In genomic region chr5:114369921-114370320, GRCm38 (mm10) we compare ENCODE assay signal across 8 mouse cellular contexts. TPM values are rescaled to one million over a fixed set of nuclear protein-coding genes. Genes with fewer than 3 reads are reported as not detected.
DNase-seq lines count a peak whose midpoint lies in the region; ATAC-seq and TF ChIP-seq lines count a peak whose summit lies in the region.

No protein-coding gene starts in this region.

- 88% methylated on average over 9 of the region's 9 CpGs for WGBS in forebrain, embryonic 10.5 days
- 88% methylated on average over 9 of the region's 9 CpGs for WGBS in forebrain, embryonic 15.5 days
- 80% methylated on average over 9 of the region's 9 CpGs for WGBS in hindbrain, embryonic 11.5 days
- 89% methylated on average over 9 of the region's 9 CpGs for WGBS in liver, postnatal 0 days (ENCODE audit: insufficient replicate concordance)

- TF ChIP-seq EP300 in liver, postnatal 0 days (IDR thresholded peaks at IDR 0.05; ENCODE audit: low read depth) = no peak

- no peaks in the 10 kb centered on the region for H3K27me3 ChIP-seq in forebrain, embryonic 10.5 days (ENCODE audit: poor library complexity, severe bottlenecking)
- no peaks in the 10 kb centered on the region for H3K27me3 ChIP-seq in forebrain, embryonic 15.5 days
- H3K27me3 ChIP-seq in hindbrain, embryonic 11.5 days (ENCODE audit: control insufficient read depth, insufficient read depth, low read length) = no peaks in the 10 kb centered on the region
- no peaks in the 10 kb centered on the region for H3K27me3 ChIP-seq in liver, postnatal 0 days (ENCODE audit: insufficient read depth, low read length)

- no peak for TF ChIP-seq CTCF in layer of hippocampus, adult 2 months (conservative IDR thresholded peaks at IDR 0.05)
- TF ChIP-seq CTCF in liver, postnatal 0 days (IDR thresholded peaks at IDR 0.05; ENCODE audit: low read depth) = no peak

- DNase-seq in forebrain, embryonic 10.5 days (ENCODE audit: extremely low spot score, low spot score) = no peak
- no peak for DNase-seq in layer of hippocampus, adult 2 months (ENCODE audit: low spot score in 2 of 2)
- DNase-seq in layer of hippocampus, adult 8-10 months (ENCODE audit: low spot score in 2 of 2) = no peak
- DNase-seq in hindbrain, embryonic 11.5 days (ENCODE audit: low spot score) = no peak
- no peak for DNase-seq in liver, postnatal 0 days
- no peak for DNase-seq in left cerebral cortex, postnatal 14 days (ENCODE audit: low spot score in 2 of 2)
- no peak for DNase-seq in right cerebral cortex, postnatal 4 days

- H3K4me3 ChIP-seq in forebrain, embryonic 10.5 days = no peak overlapping the region
- H3K4me3 ChIP-seq in forebrain, embryonic 15.5 days = no peak overlapping the region
- no peak overlapping the region for H3K4me3 ChIP-seq in layer of hippocampus, adult 2 months
- no peak overlapping the region for H3K4me3 ChIP-seq in hindbrain, embryonic 11.5 days (ENCODE audit: low read depth, low read length)
- no peak overlapping the region for H3K4me3 ChIP-seq in liver, postnatal 0 days (ENCODE audit: low read depth, low read length)

- intact Hi-C loops in left cerebral cortex, postnatal 14 days (cut with DNase I) = no loop called here

- no peak overlapping the region for H3K4me2 ChIP-seq in forebrain, embryonic 15.5 days (replicated peaks)
- H3K4me2 ChIP-seq in hindbrain, embryonic 11.5 days (replicated peaks; ENCODE audit: low read depth, low read length) = no peak overlapping the region
- H3K4me2 ChIP-seq in liver, postnatal 0 days (ENCODE audit: low read depth, low read length) = no peak overlapping the region

- ATAC-seq in forebrain, embryonic 15.5 days (replicated peaks) = no peak
- ATAC-seq in hindbrain, embryonic 11.5 days (ENCODE audit: low FRiP score) = no peak
- no peak for ATAC-seq in liver, postnatal 0 days

- no peak overlapping the region for H3K9ac ChIP-seq in forebrain, embryonic 15.5 days (replicated peaks)
- no peak overlapping the region for H3K9ac ChIP-seq in hindbrain, embryonic 11.5 days (ENCODE audit: low read depth, low read length)
- H3K9ac ChIP-seq in liver, postnatal 0 days (replicated peaks) = no peak overlapping the region; the same call in 1 of the 2 replicates

- H3K36me3 ChIP-seq in forebrain, embryonic 10.5 days (replicated peaks) = peaks cover 100% of the 10 kb centered on the region
- H3K36me3 ChIP-seq in forebrain, embryonic 15.5 days = peaks cover 83% of the 10 kb centered on the region
- H3K36me3 ChIP-seq in hindbrain, embryonic 11.5 days (ENCODE audit: control insufficient read depth, insufficient read depth, low read length) = peaks cover 18% of the 10 kb centered on the region
- peaks cover 63% of the 10 kb centered on the region for H3K36me3 ChIP-seq in liver, postnatal 0 days (replicated peaks; ENCODE audit: insufficient read depth, low read length)

- H3K4me1 ChIP-seq in forebrain, embryonic 10.5 days = peaks cover 51% of the 10 kb centered on the region
- H3K4me1 ChIP-seq in forebrain, embryonic 15.5 days = 0 out of 2 replicates have a peak, but pooled peaks cover 10% of the 10 kb centered on the region
- no peaks in the 10 kb centered on the region for H3K4me1 ChIP-seq in hindbrain, embryonic 11.5 days (replicated peaks; ENCODE audit: control insufficient read depth, insufficient read depth, low read length)
- H3K4me1 ChIP-seq in liver, postnatal 0 days (ENCODE audit: insufficient read depth) = peaks cover 37% of the 10 kb centered on the region

- H3K27ac ChIP-seq in forebrain, embryonic 10.5 days = peak overlapping the region; percentile 45
- no peak overlapping the region; the same call in 1 of the 2 replicates for H3K27ac ChIP-seq in forebrain, embryonic 15.5 days (replicated peaks)
- peak overlapping the region; percentile 70 for H3K27ac ChIP-seq in layer of hippocampus, adult 2 months
- H3K27ac ChIP-seq in hindbrain, embryonic 11.5 days (ENCODE audit: low read depth, low read length) = peak overlapping the region; percentile 36
- H3K27ac ChIP-seq in liver, postnatal 0 days (ENCODE audit: low read depth) = peak overlapping the region; percentile 60; the same call in 1 of the 2 replicates

- no peaks in the 10 kb centered on the region for H3K9me3 ChIP-seq in forebrain, embryonic 10.5 days
- H3K9me3 ChIP-seq in forebrain, embryonic 15.5 days = no peaks in the 10 kb centered on the region
- H3K9me3 ChIP-seq in hindbrain, embryonic 11.5 days (ENCODE audit: control insufficient read depth, low read length) = no peaks in the 10 kb centered on the region
- no peaks in the 10 kb centered on the region for H3K9me3 ChIP-seq in liver, postnatal 0 days (ENCODE audit: low read length)

RNA-seq across cellular contexts. Expression of gene Kctd10, which starts 10.4 kb away (rescaled TPM):
- polyA plus RNA-seq in forebrain, embryonic 10.5 days (2016; fragmentation: Nextera tagmentation; extraction: Ambion mirVana) = 87.2 and 90.2 TPM in 2 replicates
- polyA plus RNA-seq in forebrain, embryonic 15.5 days (2015; fragmentation: Nextera tagmentation; extraction: Ambion mirVana) = 85.7 and 89.3 TPM in 2 replicates
- 10 to 100 TPM; 51.5 to 51.7 TPM for total RNA-seq in layer of hippocampus, adult 2 months (2021)
- total RNA-seq in layer of hippocampus, adult 8-10 months (2022) = 10 to 100 TPM; 51.1 to 53.5 (median 53.1) TPM
- 104 and 115 TPM in 2 replicates for polyA plus RNA-seq in hindbrain, embryonic 11.5 days (2014; fragmentation: Nextera tagmentation; extraction: Ambion mirVana)
- polyA plus RNA-seq in liver, postnatal 0 days (2015; fragmentation: Nextera tagmentation; extraction: Ambion mirVana) = 16.4 and 17.4 TPM in 2 replicates
- 10 to 100 TPM; 43.6 to 46.9 TPM for total RNA-seq in left cerebral cortex, postnatal 14 days (2021)

RNA-seq across cellular contexts. Expression of gene Ube3b, which starts 10.5 kb away (rescaled TPM):
- polyA plus RNA-seq in forebrain, embryonic 10.5 days (2016; fragmentation: Nextera tagmentation; extraction: Ambion mirVana) = 49.4 and 51.3 TPM in 2 replicates
- polyA plus RNA-seq in forebrain, embryonic 15.5 days (2015; fragmentation: Nextera tagmentation; extraction: Ambion mirVana) = 40.9 and 41.3 TPM in 2 replicates
- total RNA-seq in layer of hippocampus, adult 2 months (2021) = 10 to 100 TPM; 80.8 to 85.6 TPM
- 10 to 100 TPM; 74.5 to 85.7 (median 77.6) TPM for total RNA-seq in layer of hippocampus, adult 8-10 months (2022)
- polyA plus RNA-seq in hindbrain, embryonic 11.5 days (2014; fragmentation: Nextera tagmentation; extraction: Ambion mirVana) = 37.3 and 48.0 TPM in 2 replicates
- 11.1 and 11.3 TPM in 2 replicates for polyA plus RNA-seq in liver, postnatal 0 days (2015; fragmentation: Nextera tagmentation; extraction: Ambion mirVana)
- 10 to 100 TPM; 80.4 to 85.6 TPM for total RNA-seq in left cerebral cortex, postnatal 14 days (2021)
